Mouse (Mus musculus) spleen, adult 2 months (tissue): Measurements from ENCODE around the gene Tmem198. TPM values are rescaled to one million over a fixed set of nuclear protein-coding genes. Genes with fewer than 3 reads are reported as not detected.

Experiments used
- DNase-seq, 2 experiments: peaks; one replicate each; pipeline versions ENCODE4 v3.0.0 to v3.0.0-alpha.2; 2012 to 2021; ENCODE audit warnings: low spot score in 2 of 2, low read depth in 1 of 2
- H3K27ac ChIP-seq: fragments of 200-500 bp; 2 replicates; pipeline ENCODE4 v1.5.1; 2012; ENCODE audit warnings: low read length, inconsistent platforms; ENCODE audit not compliant: insufficient read depth
- H3K27me3 ChIP-seq: fragments of 200-500 bp; 2 replicates; pipeline ENCODE4 v1.6.1; 2012; ENCODE audit warnings: mild to moderate bottlenecking, moderate library complexity, low read length, inconsistent platforms; ENCODE audit not compliant: control insufficient read depth, insufficient read depth
- H3K36me3 ChIP-seq: fragments of 200-500 bp; 2 replicates; pipeline ENCODE4 v1.6.1; 2012; ENCODE audit warnings: mild to moderate bottlenecking, low read length, inconsistent platforms; ENCODE audit not compliant: control insufficient read depth, insufficient read depth
- H3K4me1 ChIP-seq: fragments of 200-500 bp; 2 replicates; pipeline ENCODE4 v1.6.1; 2011; ENCODE audit warnings: inconsistent platforms; ENCODE audit not compliant: control insufficient read depth, insufficient read depth, insufficient read length
- H3K4me3 ChIP-seq: fragments of 200-500 bp; 2 replicates; pipeline ENCODE4 v1.5.1; 2011; ENCODE audit warnings: mild to moderate bottlenecking, inconsistent platforms; ENCODE audit not compliant: insufficient read depth, insufficient read length; ENCODE audit errors: extremely low read depth
- CTCF ChIP-seq: fragments of 200-500 bp; IDR thresholded peaks from 2 replicates; pipeline ENCODE4 v1.5.1; 2011; ENCODE audit warnings: mild to moderate bottlenecking, inconsistent platforms; ENCODE audit not compliant: insufficient read depth, insufficient read length, insufficient replicate concordance; ENCODE audit errors: extremely low read depth
- POLR2A ChIP-seq: fragments of 200-500 bp; IDR thresholded peaks from 2 replicates; pipeline ENCODE4 v1.6.1; 2011; ENCODE audit warnings: low read depth, low read length, inconsistent platforms
- WGBS: fragments of 180-500 bp; shearing (Covaris S2); methylation state at CpG from one replicate; pipeline ENCODE4 v1.1.7; 2018; 5-methylcytosine and 5-hydroxymethylcytosine counted together
- polyA plus RNA-seq: library from polyadenylated mRNA; depleted of rRNA; stranded (reverse); fragments of >200 nt; gene quantifications from 2 replicates; pipeline ENCODE4 v1.2.3, GENCODE M21; 2012; rRNA removed

The Tmem198 gene
- polyA plus RNA-seq, 1 experiment, result 2.6 TPM

- TF ChIP-seq POLR2A (no peak), CTCF (no peak)
- H3K27me3 ChIP-seq, result no peaks in the 10 kb centered on the region
- no peak for DNase-seq
- no peak overlapping the region for H3K27ac ChIP-seq
- WGBS, result 85% methylated on average over 4 of the region's 4 CpGs
- H3K4me3 ChIP-seq, result no peak overlapping the region
- no peaks in the 10 kb centered on the region for H3K4me1 ChIP-seq
- peaks cover 37% of the 10 kb centered on the region for H3K36me3 ChIP-seq
Observed at GRCm38 (mm10) chr1:75530546-75530945, 51.2 kb downstream of the Tmem198 start.

GRCm38 (mm10) chr1:75532280-75533172 lies 53.2 kb downstream of the Tmem198 start:
- H3K4me1 ChIP-seq, result no peaks in the 10 kb centered on the region
- 87% methylated on average over 19 of the region's 19 CpGs for WGBS
- no peaks in the 10 kb centered on the region for H3K27me3 ChIP-seq
- peaks cover 36% of the 10 kb centered on the region for H3K36me3 ChIP-seq
- TF ChIP-seq CTCF (no peak), POLR2A (no peak)
- H3K27ac ChIP-seq, result no peak overlapping the region
- no peak overlapping the region for H3K4me3 ChIP-seq
- no peak for DNase-seq

GRCm38 (mm10) chr1:75533325-75534252 lies 54.3 kb downstream of the Tmem198 start:
- peaks cover 36% of the 10 kb centered on the region for H3K36me3 ChIP-seq
- H3K27me3 ChIP-seq, result no peaks in the 10 kb centered on the region
- 87% methylated on average over 19 of the region's 19 CpGs for WGBS
- H3K27ac ChIP-seq, result no peak overlapping the region
- H3K4me3 ChIP-seq, result no peak overlapping the region
- no peak for DNase-seq
- H3K4me1 ChIP-seq, result no peaks in the 10 kb centered on the region
- TF ChIP-seq CTCF (no peak), POLR2A (no peak)

Other genes with a start within 250 kb of the Tmem198 start
- 0.19 TPM in 1 of 2 replicates, not detected in the other for gene A630095N17Rik, start 247.4 kb upstream of the Tmem198 start, polyA plus RNA-seq
- gene Dnajb2, start 243.1 kb upstream of the Tmem198 start, polyA plus RNA-seq, result 32.6 and 45.8 TPM in 2 replicates
- 0.22 and 0.35 TPM in 2 replicates for gene Ptprn, start 215.0 kb upstream of the Tmem198 start, polyA plus RNA-seq
- 0.18 TPM in 1 of 2 replicates, not detected in the other for gene Resp18, start 201.1 kb upstream of the Tmem198 start, polyA plus RNA-seq
- gene Dnpep, start 161.5 kb upstream of the Tmem198 start, polyA plus RNA-seq, result 76.1 and 81.0 TPM in 2 replicates
- 40.5 and 49.3 TPM in 2 replicates for gene Des, start 119.2 kb upstream of the Tmem198 start, polyA plus RNA-seq
- gene Speg, start 104.2 kb upstream of the Tmem198 start, polyA plus RNA-seq, result 14.3 and 21.2 TPM in 2 replicates
- 85.1 and 101 TPM in 2 replicates for gene Gmppa, start 43.6 kb upstream of the Tmem198 start, polyA plus RNA-seq
- gene Asic4, start 29.1 kb upstream of the Tmem198 start, polyA plus RNA-seq, result 0.02 and 0.05 TPM in 2 replicates
- gene Chpf, start 225 bp upstream of the Tmem198 start, polyA plus RNA-seq, result 30.4 and 40.6 TPM in 2 replicates
- gene Obsl1, start 26.9 kb downstream of the Tmem198 start, polyA plus RNA-seq, result 7.8 and 7.9 TPM in 2 replicates
- gene Inha, start 27.5 kb downstream of the Tmem198 start, polyA plus RNA-seq, result 2.9 TPM in 2 replicates
- 73.8 and 77.3 TPM in 2 replicates for gene Stk11ip, start 42.0 kb downstream of the Tmem198 start, polyA plus RNA-seq
- 3.9 and 4.5 TPM in 2 replicates for gene Slc4a3, start 66.7 kb downstream of the Tmem198 start, polyA plus RNA-seq